Mouse (Mus musculus) left cerebral cortex, adult 8-10 months (tissue): ENCODE measurements around the gene Strada. TPM values are rescaled to one million over a fixed set of nuclear protein-coding genes. Genes with fewer than 3 reads are reported as not detected.

Source experiments
- DNase-seq, 2 experiments: peaks; one replicate each; pipeline ENCODE4 v3.0.0; 2022; ENCODE audit warnings: low spot score in 2 of 2
- total RNA-seq, 4 experiments: library from RNA; stranded (reverse); gene quantifications; 2 replicates each; pipeline ENCODE4 v1.2.4; 2022

Strada gene
- total RNA-seq, 4 experiments from 2014 or later = 29.0 to 34.0 (median 30.3) TPM

GRCm38 (mm10) chr11:106191716-106192115, 10.3 kb downstream of the Strada start:
- no peak for DNase-seq

GRCm38 (mm10) chr11:106187326-106187725, 14.6 kb downstream of the Strada start:
- DNase-seq = no peak

GRCm38 (mm10) chr11:106180449-106180801, 21.5 kb downstream of the Strada start:
- no peak for DNase-seq

GRCm38 (mm10) chr11:106179711-106180448, 22.1 kb downstream of the Strada start:
- DNase-seq = peak in 1 of 2 experiments; percentile 65

GRCm38 (mm10) chr11:106178036-106178782, 23.8 kb downstream of the Strada start:
- DNase-seq = no peak

- DNase-seq = no peak
Observed at GRCm38 (mm10) chr11:106176372-106176771, 25.6 kb downstream of the Strada start.

GRCm38 (mm10) chr11:106175081-106175480, 26.9 kb downstream of the Strada start:
- DNase-seq = no peak

GRCm38 (mm10) chr11:106174372-106174771, 27.6 kb downstream of the Strada start:
- DNase-seq = no peak

GRCm38 (mm10) chr11:106173228-106173627, 28.7 kb downstream of the Strada start:
- no peak for DNase-seq

GRCm38 (mm10) chr11:106170807-106171206, 31.2 kb downstream of the Strada start:
- DNase-seq = no peak

GRCm38 (mm10) chr11:106167435-106167834, 34.5 kb downstream of the Strada start:
- no peak for DNase-seq

GRCm38 (mm10) chr11:106164601-106165180, 37.3 kb downstream of the Strada start:
- no peak for DNase-seq

- DNase-seq = no peak
Observed at GRCm38 (mm10) chr11:106163546-106163945, 38.4 kb downstream of the Strada start.

- DNase-seq = no peak
Observed at GRCm38 (mm10) chr11:106162237-106162636, 39.7 kb downstream of the Strada start.

GRCm38 (mm10) chr11:106160841-106161721, 40.9 kb downstream of the Strada start, which contains the start of the genes Gm10840 and Limd2:
Gene Gm10840 (plus strand): TSS chr11:106160850.
Gene Limd2 (minus strand): TSS chr11:106160860.
- peak; percentile 77 to 96 for DNase-seq

GRCm38 (mm10) chr11:106159921-106160840, 41.8 kb downstream of the Strada start:
- peak; percentile 67 to 80 for DNase-seq

- peak in 1 of 2 experiments; percentile 58 for DNase-seq
Observed at GRCm38 (mm10) chr11:106159216-106159920, 42.6 kb downstream of the Strada start.

GRCm38 (mm10) chr11:106158930-106159215, 43.1 kb downstream of the Strada start:
- no peak for DNase-seq

- DNase-seq = no peak
Observed at GRCm38 (mm10) chr11:106158081-106158929, 43.7 kb downstream of the Strada start.
